Mouse (Mus musculus) hindbrain, postnatal 0 days (tissue): Measurements from ENCODE around the gene Epn2. TPM values are rescaled to one million over a fixed set of nuclear protein-coding genes. Genes with fewer than 3 reads are reported as not detected.

Experiments used
- ATAC-seq: fragments of 200-750 bp; cut with Nextera tagmentation; 2 replicates; pipeline ENCODE4 v1.8.0; 2017; ENCODE audit warnings: mild to moderate bottlenecking, moderate TSS enrichment, moderate library complexity
- DNase-seq: peaks from one replicate; pipeline ENCODE4 v3.0.0-alpha.2; 2015; ENCODE audit warnings: low spot score
- H3K27ac ChIP-seq: fragments of 300-500 bp; sonication (generic); 2 replicates; pipeline ENCODE4 v1.5.1; 2014; ENCODE audit warnings: mild to moderate bottlenecking
- H3K27me3 ChIP-seq: fragments of 300-500 bp; sonication (generic); 2 replicates; pipeline ENCODE4 v1.6.1; 2014; ENCODE audit warnings: low read length, mixed read lengths; ENCODE audit not compliant: insufficient read depth
- H3K36me3 ChIP-seq: fragments of 300-500 bp; sonication (generic); 2 replicates; pipeline ENCODE4 v1.6.1; 2014; ENCODE audit warnings: low read length, mixed read lengths; ENCODE audit not compliant: insufficient read depth
- H3K4me1 ChIP-seq: fragments of 300-500 bp; sonication (generic); 2 replicates; pipeline ENCODE4 v1.6.1; 2014; ENCODE audit warnings: antibody characterized with exemption, low read length, mixed read lengths; ENCODE audit not compliant: insufficient read depth
- H3K4me2 ChIP-seq: fragments of 300-500 bp; sonication (generic); 2 replicates; pipeline ENCODE4 v1.6.1; 2014; ENCODE audit warnings: low read depth, mild to moderate bottlenecking, low read length, moderate library complexity, mixed read lengths
- H3K4me3 ChIP-seq: fragments of 300-500 bp; sonication (generic); 2 replicates; pipeline ENCODE4 v1.5.1; 2014; ENCODE audit warnings: low read length
- H3K9ac ChIP-seq: fragments of 300-500 bp; sonication (generic); replicated peaks from 2 replicates; pipeline ENCODE4 v1.6.1; 2014; ENCODE audit warnings: mild to moderate bottlenecking, low read length, moderate library complexity, mixed read lengths
- H3K9me3 ChIP-seq: fragments of 300-500 bp; sonication (generic); 2 replicates; pipeline ENCODE4 v1.6.1; 2016; ENCODE audit warnings: low read length, mixed read lengths
- CTCF ChIP-seq: IDR thresholded peaks from 2 replicates; pipeline ENCODE4 v1.5.1; 2016; ENCODE audit warnings: antibody characterized with exemption, control low read depth, low read depth
- WGBS: fragments of 180-500 bp; shearing (Covaris S2); extraction: QIAGEN DNeasy Blood & Tissue Kit; methylation state at CpG from one replicate; pipeline ENCODE4 v1.1.7; 2014; 5-methylcytosine and 5-hydroxymethylcytosine counted together
- polyA plus RNA-seq: library from polyadenylated mRNA; unstranded; fragments of >200 nt; fragmentation: Nextera tagmentation; extraction: Ambion mirVana; gene quantifications from 2 replicates; pipeline ENCODE4 v1.2.1, GENCODE M21; 2015
- total RNA-seq: library from RNA; depleted of rRNA; stranded (reverse); fragments of >200 nt; gene quantifications from 2 replicates; pipeline ENCODE4 v1.2.3, GENCODE M21; 2014

Gene Epn2
- total and polyA plus RNA-seq, 2 experiments from 2014 or later, result 56.1 to 84.2 TPM

DNA sequence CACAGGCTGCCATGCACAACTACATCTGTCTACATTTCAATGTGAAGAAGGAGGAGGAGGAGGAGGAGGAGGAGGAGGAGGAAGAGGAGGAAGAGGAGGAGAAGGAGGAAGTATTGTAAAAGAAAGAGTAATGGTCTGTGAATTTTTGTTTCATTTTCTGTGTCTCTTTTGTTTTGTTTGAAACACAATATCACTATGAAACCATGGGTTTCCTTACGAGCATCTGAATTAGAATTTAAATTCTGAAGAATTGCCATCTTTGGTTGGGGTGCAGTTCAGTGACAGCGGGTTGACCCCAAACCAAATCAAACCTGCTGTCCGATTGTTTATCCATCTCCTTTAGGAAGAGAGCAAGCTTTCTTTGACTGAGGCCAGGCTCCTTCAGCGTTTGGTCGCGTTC is 39.9 kb upstream of the Epn2 start:
- Histone ChIP-seq H3K27me3 (no peaks in the 10 kb centered on the region), H3K27ac (peak overlapping the region; percentile 32; the same call in 1 of the 2 replicates), H3K9ac (0 out of 2 replicates have a peak overlapping the region, but pooled peaks have one; percentile 30), H3K4me1 (peaks cover 7% of the 10 kb centered on the region), H3K36me3 (no peaks in the 10 kb centered on the region), H3K4me2 (peak overlapping the region; percentile 72), H3K9me3 (no peaks in the 10 kb centered on the region), H3K4me3 (peak overlapping the region; percentile 38)
- DNase-seq, result no peak
- ATAC-seq, result no peak
- 10% methylated on average over 6 of the region's 6 CpGs for WGBS
- TF ChIP-seq CTCF, result no peak

DNA sequence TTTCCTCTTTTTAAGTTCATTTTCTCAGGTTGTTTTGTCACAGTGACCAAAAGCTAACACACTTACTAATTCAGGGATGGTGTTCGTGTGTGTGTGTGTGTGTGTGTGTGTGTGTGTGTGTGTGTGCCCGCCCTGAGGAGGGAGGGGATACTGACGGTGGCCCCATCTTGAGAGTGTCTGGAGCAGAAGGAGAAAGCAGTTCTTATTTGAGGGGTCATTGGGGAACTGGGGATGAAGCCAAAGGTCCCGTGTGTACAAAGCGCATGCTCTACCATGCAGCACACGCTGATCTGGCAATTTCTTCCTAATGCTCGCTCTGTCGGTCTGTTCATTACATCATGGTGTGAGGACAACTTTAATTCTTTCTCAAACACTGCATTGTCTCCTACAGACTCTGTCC is 39.1 kb upstream of the Epn2 start:
- Histone ChIP-seq H3K27ac (no peak overlapping the region), H3K4me1 (peaks cover 7% of the 10 kb centered on the region), H3K4me3 (no peak overlapping the region), H3K27me3 (no peaks in the 10 kb centered on the region), H3K9ac (no peak overlapping the region), H3K36me3 (no peaks in the 10 kb centered on the region), H3K4me2 (no peak overlapping the region), H3K9me3 (no peaks in the 10 kb centered on the region)
- no peak for TF ChIP-seq CTCF
- DNase-seq (no peak), ATAC-seq (no peak)
- WGBS, result 80% methylated on average over 8 of the region's 8 CpGs

GRCm38 (mm10) chr11:61618131-61618530 is 38.6 kb upstream of the Epn2 start:
- no peak overlapping the region for H3K9ac ChIP-seq
- 90% methylated on average over 8 of the region's 8 CpGs for WGBS
- no peak overlapping the region for H3K4me3 ChIP-seq
- no peaks in the 10 kb centered on the region for H3K27me3 ChIP-seq
- H3K27ac ChIP-seq, result no peak overlapping the region
- TF ChIP-seq CTCF, result no peak
- ATAC-seq (no peak), DNase-seq (no peak)
- H3K9me3 ChIP-seq, result no peaks in the 10 kb centered on the region
- no peak overlapping the region for H3K4me2 ChIP-seq
- H3K36me3 ChIP-seq, result no peaks in the 10 kb centered on the region
- H3K4me1 ChIP-seq, result peaks cover 7% of the 10 kb centered on the region

GRCm38 (mm10) chr11:61617293-61617975 is 37.9 kb upstream of the Epn2 start:
- no peaks in the 10 kb centered on the region for H3K27me3 ChIP-seq
- DNase-seq (no peak), ATAC-seq (no peak)
- H3K4me2 ChIP-seq, result no peak overlapping the region
- WGBS, result 81% methylated on average over 7 of the region's 7 CpGs
- H3K9me3 ChIP-seq, result no peaks in the 10 kb centered on the region
- no peaks in the 10 kb centered on the region for H3K36me3 ChIP-seq
- H3K27ac ChIP-seq, result no peak overlapping the region
- no peak overlapping the region for H3K4me3 ChIP-seq
- no peak overlapping the region for H3K9ac ChIP-seq
- H3K4me1 ChIP-seq, result peaks cover 7% of the 10 kb centered on the region
- no peak for TF ChIP-seq CTCF

DNA sequence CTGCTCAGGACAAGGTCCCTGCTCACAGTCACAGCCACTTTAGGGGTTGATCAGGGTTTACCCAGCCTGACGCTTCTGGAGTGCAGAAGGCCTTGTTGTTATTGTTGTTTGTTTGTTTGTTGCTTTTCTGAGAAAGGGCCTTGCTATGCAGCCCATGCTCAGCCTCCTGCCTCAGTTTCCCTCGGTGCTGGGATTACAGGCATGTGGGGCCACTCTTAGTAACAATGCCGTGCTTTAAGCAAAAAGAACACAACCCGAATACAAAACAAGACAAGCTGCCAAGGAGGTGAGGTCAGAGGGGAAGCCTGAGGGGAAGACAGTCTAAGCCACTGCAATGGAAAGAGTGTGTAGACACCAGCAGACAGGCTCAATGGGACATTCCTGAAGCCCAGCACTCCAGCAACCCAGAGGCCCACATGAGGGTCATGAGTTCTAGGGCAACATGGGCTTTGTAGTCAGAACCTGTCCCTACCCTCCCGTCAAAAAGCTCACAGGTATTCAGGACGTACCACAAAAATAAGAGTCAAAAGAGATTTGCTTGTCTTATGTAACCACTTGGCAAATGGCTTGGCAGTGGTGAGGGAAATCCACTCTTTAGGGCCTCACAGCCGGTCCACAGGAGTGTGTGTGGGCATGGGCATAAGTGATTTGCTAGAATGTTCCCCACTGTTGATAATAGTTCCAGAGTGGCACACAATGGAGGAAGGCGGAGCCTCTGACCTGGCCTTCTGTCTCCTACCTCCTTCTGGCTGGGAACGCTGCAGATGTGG is 37.2 kb upstream of the Epn2 start:
- Histone ChIP-seq H3K9ac (no peak overlapping the region), H3K27me3 (no peaks in the 10 kb centered on the region), H3K4me2 (no peak overlapping the region), H3K27ac (no peak overlapping the region), H3K9me3 (no peaks in the 10 kb centered on the region), H3K4me3 (no peak overlapping the region), H3K36me3 (no peaks in the 10 kb centered on the region), H3K4me1 (peaks cover 7% of the 10 kb centered on the region)
- TF ChIP-seq CTCF, result no peak
- 61% methylated on average over 9 of the region's 9 CpGs for WGBS
- ATAC-seq (no peak), DNase-seq (no peak)

DNA sequence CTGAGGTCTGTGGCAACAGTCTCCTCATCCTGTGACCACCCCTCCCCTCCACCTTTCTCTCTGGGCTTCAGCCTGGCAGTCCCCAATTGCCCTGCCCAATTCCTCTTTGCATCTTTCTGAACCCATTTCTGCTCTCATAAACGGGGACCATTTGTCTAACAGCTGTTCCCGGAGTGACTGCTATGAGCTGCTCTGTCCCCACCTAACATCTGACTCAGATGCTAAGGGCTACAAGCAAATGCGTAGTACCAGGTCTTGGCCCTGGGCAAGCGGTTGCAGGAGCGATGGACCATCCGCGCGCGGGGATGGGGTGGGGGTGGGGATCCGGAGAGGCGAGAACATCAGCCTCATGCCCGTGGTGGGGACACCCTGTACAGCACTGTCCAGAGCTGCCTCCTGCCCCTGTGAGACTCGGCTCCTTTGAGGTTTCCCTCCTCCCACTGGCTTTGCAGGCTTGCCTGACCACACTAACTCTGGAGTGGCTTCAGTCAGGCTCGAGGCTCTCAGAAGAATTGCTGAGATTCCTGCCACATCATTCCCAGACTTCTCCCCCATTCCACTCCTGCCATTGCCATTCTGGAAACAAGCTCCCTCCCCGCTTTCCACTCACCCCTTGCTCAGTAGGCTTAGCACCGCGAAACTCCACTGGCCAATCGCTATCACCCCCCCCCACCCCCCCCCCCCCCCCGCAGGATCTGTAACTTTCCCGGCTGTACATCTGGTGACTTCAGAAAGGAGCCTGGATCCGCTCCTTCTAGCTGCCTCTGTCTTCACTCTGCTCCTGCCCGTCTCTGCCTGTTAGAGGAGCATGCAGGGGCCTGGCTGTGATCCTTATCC is 36.4 kb upstream of the Epn2 start:
- no peak for TF ChIP-seq CTCF
- DNase-seq (peak; percentile 20), ATAC-seq (0 out of 2 replicates have a peak, but pooled peaks have one; percentile 52)
- no peaks in the 10 kb centered on the region for H3K36me3 ChIP-seq
- H3K4me1 ChIP-seq, result peaks cover 7% of the 10 kb centered on the region
- 14% methylated on average over 19 of the region's 22 CpGs for WGBS
- H3K27me3 ChIP-seq, result no peaks in the 10 kb centered on the region
- H3K9me3 ChIP-seq, result no peaks in the 10 kb centered on the region
- H3K4me3 ChIP-seq, result peak overlapping the region; percentile 8; the same call in 1 of the 2 replicates
- peak overlapping the region; percentile 33; the same call in 1 of the 2 replicates for H3K9ac ChIP-seq
- no peak overlapping the region for H3K27ac ChIP-seq
- H3K4me2 ChIP-seq, result peak overlapping the region; percentile 46
